Mouse (Mus musculus): Measurements from ENCODE around the gene Upk2. TPM values are rescaled to one million over a fixed set of nuclear protein-coding genes. Genes with fewer than 3 reads are reported as not detected.

Upk2 gene
- total RNA-seq, 2 experiments from 2014 or later = not detected

GRCm38 (mm10) chr9:44488855-44489381, 34.1 kb upstream of the Upk2 start:
- no peak for DNase-seq (ENCODE audit: low spot score in 2 of 2)

- DNase-seq (ENCODE audit: low spot score in 2 of 2) = no peak
Measured at GRCm38 (mm10) chr9:44488416-44488815, 33.6 kb upstream of the Upk2 start.

- peak in 1 of 2 experiments; percentile 67 for DNase-seq (ENCODE audit: low spot score in 2 of 2)
Measured at GRCm38 (mm10) chr9:44487441-44487840, 32.7 kb upstream of the Upk2 start.

- peak in 1 of 2 experiments; percentile 26 for DNase-seq (ENCODE audit: low spot score in 2 of 2)
Measured at GRCm38 (mm10) chr9:44486741-44487421, 32.1 kb upstream of the Upk2 start.

GRCm38 (mm10) chr9:44486335-44486734, 31.6 kb upstream of the Upk2 start:
- no peak for DNase-seq (ENCODE audit: low spot score in 2 of 2)

GRCm38 (mm10) chr9:44485516-44486161, 30.9 kb upstream of the Upk2 start:
- DNase-seq (ENCODE audit: low spot score in 2 of 2) = no peak

GRCm38 (mm10) chr9:44485105-44485515, 30.3 kb upstream of the Upk2 start:
- no peak for DNase-seq (ENCODE audit: low spot score in 2 of 2)

- no peak for DNase-seq (ENCODE audit: low spot score in 2 of 2)
Measured at GRCm38 (mm10) chr9:44484311-44485104, 29.7 kb upstream of the Upk2 start.

GRCm38 (mm10) chr9:44483510-44484044, 28.8 kb upstream of the Upk2 start:
- DNase-seq (ENCODE audit: low spot score in 2 of 2) = no peak

GRCm38 (mm10) chr9:44483041-44483509, 28.3 kb upstream of the Upk2 start:
- no peak for DNase-seq (ENCODE audit: low spot score in 2 of 2)

- peak; percentile 78 to 90 for DNase-seq (ENCODE audit: low spot score in 2 of 2)
Measured at GRCm38 (mm10) chr9:44482552-44482951, 27.8 kb upstream of the Upk2 start, which contains the start of gene Bcl9l. Gene Bcl9l, plus strand, starts transcription at chr9:44482825.

- DNase-seq (ENCODE audit: low spot score in 2 of 2) = no peak
Measured at GRCm38 (mm10) chr9:44482112-44482511, 27.3 kb upstream of the Upk2 start.

- DNase-seq (ENCODE audit: low spot score in 2 of 2) = peak in 1 of 2 experiments; percentile 78
Measured at GRCm38 (mm10) chr9:44479628-44480428, 25.1 kb upstream of the Upk2 start.

- DNase-seq (ENCODE audit: low spot score in 2 of 2) = peak in 1 of 2 experiments; percentile 72
Measured at GRCm38 (mm10) chr9:44478959-44479605, 24.3 kb upstream of the Upk2 start.

- DNase-seq (ENCODE audit: low spot score in 2 of 2) = peak in 1 of 2 experiments; percentile 33
Measured at GRCm38 (mm10) chr9:44478229-44478921, 23.6 kb upstream of the Upk2 start.

- no peak for DNase-seq (ENCODE audit: low spot score in 2 of 2)
Measured at GRCm38 (mm10) chr9:44477339-44478228, 22.8 kb upstream of the Upk2 start.

GRCm38 (mm10) chr9:44475936-44476335, 21.2 kb upstream of the Upk2 start:
- DNase-seq (ENCODE audit: low spot score in 2 of 2) = no peak

- no peak for DNase-seq (ENCODE audit: low spot score in 2 of 2)
Measured at GRCm38 (mm10) chr9:44474327-44474726, 19.6 kb upstream of the Upk2 start.
